Mouse (Mus musculus): ENCODE data around the gene Rbx1. TPM values are rescaled to one million over a fixed set of nuclear protein-coding genes. Genes with fewer than 3 reads are reported as not detected.
"Not testable (repeated sequence)": the region's sequence is repeated elsewhere in the genome, so short reads cannot be mapped to it uniquely, and the experiment has no call there.

Rbx1 gene
- polyA plus RNA-seq, 1 experiment from 2014 or later: 625 TPM

- WGBS: 79% methylated on average over 12 of the region's 12 CpGs
- Histone ChIP-seq H3K4me1 (peaks cover 15% of the 10 kb centered on the region), H3K9me3 (replicated peaks) (peaks cover 5% of the 10 kb centered on the region; the same call in 1 of the 2 replicates), H3K4me3 (peak overlapping the region; percentile 57), H3K36me3 (ENCODE audit: poor library complexity, severe bottlenecking) (peaks cover 19% of the 10 kb centered on the region), H3K4me2 (peak overlapping the region; percentile 70), H3K27ac (peak overlapping the region; percentile 88), H3K9ac (peak overlapping the region; percentile 70), H3K27me3 (no peaks in the 10 kb centered on the region)
- no peak for ATAC-seq
Observed at GRCm38 (mm10) chr15:81465016-81465660, 958 bp upstream of the Rbx1 start.

DNA sequence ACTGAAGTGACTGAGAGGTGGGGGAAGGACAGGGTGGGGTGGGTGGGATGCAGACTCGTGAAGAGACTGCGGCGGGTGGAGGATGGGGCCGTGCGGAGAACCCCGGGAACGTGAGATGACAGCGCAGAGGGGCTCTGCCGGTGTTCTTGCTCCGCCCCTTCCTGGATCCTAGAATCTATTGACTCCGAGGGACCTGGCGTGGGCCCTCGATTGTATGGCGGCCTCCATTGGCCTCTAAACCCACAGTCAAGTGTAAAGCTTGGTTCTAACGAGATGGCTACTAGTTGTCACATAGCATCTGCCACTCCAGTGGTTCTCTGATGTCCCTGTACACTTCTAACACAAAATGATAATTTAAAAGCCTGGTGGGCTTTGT lies 630 bp downstream of the Rbx1 start:
- peak overlapping the region; percentile 69 for H3K4me2 ChIP-seq
- WGBS: 0% methylated on average over 15 of the region's 15 CpGs
- H3K27ac ChIP-seq: peak overlapping the region; percentile 90
- H3K36me3 ChIP-seq (ENCODE audit: poor library complexity, severe bottlenecking): peaks cover 31% of the 10 kb centered on the region
- ATAC-seq: no peak
- H3K4me3 ChIP-seq: peak overlapping the region; percentile 57
- peaks cover 15% of the 10 kb centered on the region for H3K4me1 ChIP-seq
- peaks cover 5% of the 10 kb centered on the region; the same call in 1 of the 2 replicates for H3K9me3 ChIP-seq (replicated peaks)
- H3K27me3 ChIP-seq: no peaks in the 10 kb centered on the region
- peak overlapping the region; percentile 70 for H3K9ac ChIP-seq

GRCm38 (mm10) chr15:81470735-81471134 lies 4.6 kb downstream of the Rbx1 start:
- peaks cover 70% of the 10 kb centered on the region for H3K36me3 ChIP-seq (ENCODE audit: poor library complexity, severe bottlenecking)
- 94% methylated on average over 8 of the region's 8 CpGs for WGBS
- H3K4me2 ChIP-seq: no peak overlapping the region
- ATAC-seq: no peak
- peaks cover 15% of the 10 kb centered on the region for H3K4me1 ChIP-seq
- H3K4me3 ChIP-seq: no peak overlapping the region
- no peaks in the 10 kb centered on the region for H3K9me3 ChIP-seq (replicated peaks)
- H3K27me3 ChIP-seq: no peaks in the 10 kb centered on the region
- H3K27ac ChIP-seq: no peak overlapping the region
- no peak overlapping the region for H3K9ac ChIP-seq

GRCm38 (mm10) chr15:81472256-81472655 lies 6.2 kb downstream of the Rbx1 start:
- H3K4me1 ChIP-seq: peaks cover 12% of the 10 kb centered on the region
- H3K4me3 ChIP-seq: no peak overlapping the region
- peaks cover 72% of the 10 kb centered on the region for H3K36me3 ChIP-seq (ENCODE audit: poor library complexity, severe bottlenecking)
- no peaks in the 10 kb centered on the region for H3K27me3 ChIP-seq
- no peak overlapping the region for H3K27ac ChIP-seq
- no peak overlapping the region for H3K9ac ChIP-seq
- whole genome bisulfite sequencing: 97% methylated on average over 5 of the region's 5 CpGs
- no peak overlapping the region for H3K4me2 ChIP-seq
- H3K9me3 ChIP-seq (replicated peaks): no peaks in the 10 kb centered on the region
- ATAC-seq: no peak

GRCm38 (mm10) chr15:81475654-81476053 lies 9.6 kb downstream of the Rbx1 start:
- Histone ChIP-seq H3K4me1 (no peaks in the 10 kb centered on the region; the same call in 1 of the 2 replicates), H3K36me3 (ENCODE audit: poor library complexity, severe bottlenecking) (peaks cover 52% of the 10 kb centered on the region), H3K27me3 (no peaks in the 10 kb centered on the region), H3K9me3 (replicated peaks) (no peaks in the 10 kb centered on the region), H3K27ac (no peak overlapping the region), H3K4me3 (no peak overlapping the region), H3K9ac (no peak overlapping the region), H3K4me2 (no peak overlapping the region)
- no peak for ATAC-seq
- WGBS: 51% methylated on average over 3 of the region's 3 CpGs

DNA sequence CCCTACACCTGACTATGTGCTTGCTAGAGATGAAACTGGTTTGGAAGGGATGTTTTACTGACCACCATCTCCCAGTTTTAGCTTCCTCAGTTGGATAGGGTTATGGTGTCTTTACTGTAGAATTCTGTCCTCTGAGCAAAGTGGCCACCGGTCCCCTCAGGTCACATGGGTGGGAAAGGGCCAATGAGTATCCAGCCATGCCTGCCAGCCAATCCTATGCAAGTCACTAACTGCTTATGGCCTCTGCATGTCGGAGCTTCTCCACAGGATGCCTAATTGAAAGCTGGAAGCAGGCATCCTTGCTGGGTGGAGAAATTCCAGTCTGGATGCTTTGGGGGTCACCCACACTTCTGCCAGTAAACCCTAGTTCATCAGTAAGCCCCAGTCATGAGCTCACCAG lies 10.5 kb downstream of the Rbx1 start:
- peaks cover 42% of the 10 kb centered on the region for H3K36me3 ChIP-seq (ENCODE audit: poor library complexity, severe bottlenecking)
- H3K9ac ChIP-seq: no peak overlapping the region
- H3K27me3 ChIP-seq: no peaks in the 10 kb centered on the region
- no peaks in the 10 kb centered on the region for H3K9me3 ChIP-seq (replicated peaks)
- 0 out of 2 replicates have a peak overlapping the region, but pooled peaks have one; percentile 10 for H3K27ac ChIP-seq
- WGBS: 6% methylated on average over 2 of the region's 2 CpGs
- H3K4me1 ChIP-seq: peaks cover 4% of the 10 kb centered on the region
- peak overlapping the region; percentile 26 for H3K4me2 ChIP-seq
- ATAC-seq: 0 out of 2 replicates have a peak, but pooled peaks have one; percentile 53
- no peak overlapping the region for H3K4me3 ChIP-seq

- Histone ChIP-seq H3K4me1 (peaks cover 4% of the 10 kb centered on the region), H3K9ac (no peak overlapping the region), H3K4me3 (no peak overlapping the region), H3K4me2 (no peak overlapping the region), H3K27me3 (no peaks in the 10 kb centered on the region), H3K36me3 (ENCODE audit: poor library complexity, severe bottlenecking) (peaks cover 13% of the 10 kb centered on the region), H3K27ac (no peak overlapping the region), H3K9me3 (replicated peaks) (no peaks in the 10 kb centered on the region)
- ATAC-seq: no peak
- WGBS: 68% methylated on average over 21 of the region's 21 CpGs
Observed at GRCm38 (mm10) chr15:81479446-81480213, 13.5 kb downstream of the Rbx1 start.

DNA sequence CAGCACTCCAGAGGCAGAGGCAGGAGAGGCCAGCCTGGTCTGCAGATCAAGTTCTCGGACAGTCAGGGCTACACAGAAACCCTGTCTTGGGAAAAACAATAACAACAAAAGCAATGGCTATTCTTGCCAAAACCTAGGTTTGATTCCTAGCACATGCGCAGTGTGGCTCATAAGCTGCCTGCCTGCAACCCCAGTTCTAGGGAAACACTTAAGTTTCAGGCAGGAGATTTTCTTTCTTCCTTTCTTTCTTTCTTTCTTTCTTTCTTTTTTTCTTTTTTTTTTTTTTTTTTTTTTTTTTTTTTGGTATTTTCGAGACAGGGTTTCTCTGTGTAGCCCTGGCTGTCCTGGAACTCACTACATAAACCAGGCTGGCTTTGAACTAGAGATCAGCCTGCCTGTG lies 14.2 kb downstream of the Rbx1 start:
- WGBS: 71% methylated on average over 3 of the region's 3 CpGs

GRCm38 (mm10) chr15:81480977-81481379 lies 14.9 kb downstream of the Rbx1 start:
- peak overlapping the region; percentile 21; the same call in 1 of the 2 replicates for H3K4me3 ChIP-seq
- peak overlapping the region; percentile 53 for H3K4me2 ChIP-seq
- no peak overlapping the region for H3K9ac ChIP-seq
- H3K9me3 ChIP-seq (replicated peaks): no peaks in the 10 kb centered on the region
- 18% methylated on average over 13 of the region's 13 CpGs for WGBS
- ATAC-seq: no peak
- no peak overlapping the region for H3K27ac ChIP-seq
- H3K36me3 ChIP-seq (ENCODE audit: poor library complexity, severe bottlenecking): no peaks in the 10 kb centered on the region
- no peaks in the 10 kb centered on the region for H3K27me3 ChIP-seq
- H3K4me1 ChIP-seq: peaks cover 4% of the 10 kb centered on the region

More for the DNA sequence above, 14.2 kb downstream of the Rbx1 start:
- not testable (repeated sequence) for H3K4me3 ChIP-seq; H3K27ac ChIP-seq; H3K9ac ChIP-seq; H3K27me3 ChIP-seq; H3K4me1 ChIP-seq; H3K4me2 ChIP-seq; ATAC-seq; H3K9me3 ChIP-seq (replicated peaks); H3K36me3 ChIP-seq (ENCODE audit: poor library complexity, severe bottlenecking)

DNA sequence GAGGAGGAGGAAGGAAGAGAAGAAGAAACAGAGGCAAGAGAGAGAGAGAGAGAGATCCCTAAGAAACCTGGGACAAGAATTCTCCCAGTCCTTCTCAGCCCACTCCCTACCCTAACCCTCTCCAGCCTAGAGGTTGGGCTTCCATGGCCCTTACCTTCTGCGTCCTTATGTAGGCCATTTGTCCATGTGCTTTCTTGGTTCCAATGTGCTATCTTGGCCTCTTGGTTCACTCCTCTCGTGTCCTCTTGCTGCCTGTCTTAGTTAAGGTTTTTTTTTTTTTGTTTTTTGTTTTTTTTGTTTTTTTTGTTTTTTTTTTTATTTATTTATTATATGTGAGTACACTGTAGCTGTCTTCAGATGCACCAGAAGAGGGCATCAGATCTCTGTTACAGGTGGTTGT lies 16.9 kb downstream of the Rbx1 start:
- Histone ChIP-seq H3K27ac (no peak overlapping the region), H3K9ac (no peak overlapping the region), H3K36me3 (ENCODE audit: poor library complexity, severe bottlenecking) (no peaks in the 10 kb centered on the region), H3K4me1 (peaks cover 4% of the 10 kb centered on the region; the same call in 1 of the 2 replicates), H3K27me3 (no peaks in the 10 kb centered on the region), H3K4me2 (no peak overlapping the region), H3K9me3 (replicated peaks) (no peaks in the 10 kb centered on the region), H3K4me3 (no peak overlapping the region)
- no peak for ATAC-seq
- WGBS: 81% methylated on average over 2 of the region's 2 CpGs

DNA sequence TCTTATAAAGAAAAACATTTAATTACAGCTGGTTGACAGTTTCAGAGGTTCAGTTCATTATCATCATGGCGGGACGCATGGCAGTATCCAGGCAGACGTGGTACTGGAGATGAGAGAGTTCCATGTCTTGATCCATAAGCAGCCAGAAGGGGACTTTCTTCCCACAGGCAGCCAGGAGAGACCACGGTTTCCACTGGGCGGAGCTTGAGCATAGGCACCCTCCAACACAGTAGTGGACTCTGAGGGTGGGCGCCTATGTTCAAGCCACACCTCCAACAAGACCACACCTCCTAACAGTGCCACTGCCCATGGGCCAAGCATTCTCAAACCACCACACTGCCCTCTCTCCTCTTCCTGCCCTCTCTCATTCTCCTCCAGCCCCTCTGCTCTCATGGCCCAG lies 17.6 kb downstream of the Rbx1 start:
- no peak for ATAC-seq
- 89% methylated on average over 6 of the region's 6 CpGs for WGBS
- Histone ChIP-seq H3K9ac (no peak overlapping the region), H3K4me2 (no peak overlapping the region), H3K27me3 (no peaks in the 10 kb centered on the region), H3K36me3 (ENCODE audit: poor library complexity, severe bottlenecking) (no peaks in the 10 kb centered on the region), H3K4me3 (no peak overlapping the region), H3K9me3 (replicated peaks) (no peaks in the 10 kb centered on the region), H3K27ac (no peak overlapping the region), H3K4me1 (peaks cover 4% of the 10 kb centered on the region; the same call in 1 of the 2 replicates)

- no peaks in the 10 kb centered on the region for H3K9me3 ChIP-seq (replicated peaks)
- peaks cover 4% of the 10 kb centered on the region; the same call in 1 of the 2 replicates for H3K4me1 ChIP-seq
- H3K36me3 ChIP-seq (ENCODE audit: poor library complexity, severe bottlenecking): no peaks in the 10 kb centered on the region
- ATAC-seq: no peak
- 87% methylated on average over 4 of the region's 4 CpGs for WGBS
- no peak overlapping the region for H3K9ac ChIP-seq
- H3K4me3 ChIP-seq: no peak overlapping the region
- H3K27me3 ChIP-seq: no peaks in the 10 kb centered on the region
- no peak overlapping the region for H3K27ac ChIP-seq
- no peak overlapping the region for H3K4me2 ChIP-seq
Observed at GRCm38 (mm10) chr15:81485483-81485882, 19.4 kb downstream of the Rbx1 start.
